Mouse (Mus musculus): ENCODE data around the gene Coro6.

GRCm38 (mm10) chr11:77489591-77490235, 27.5 kb downstream of the Coro6 start, which contains the start of gene Ankrd13b:
- no peak for TF ChIP-seq CTCF (IDR thresholded peaks at IDR 0.05; ENCODE audit: extremely low read depth, insufficient read length, insufficient replicate concordance, low read depth, low read length)
- TF ChIP-seq POLR2A (IDR thresholded peaks at IDR 0.05; ENCODE audit: low read depth, low read length) = no peak

Measured in small intestine, adult 2 months (tissue).